Mouse (Mus musculus) thymus, postnatal 14 days (tissue): ENCODE measurements around the gene Rab7.

ENCODE experiments used
- DNase-seq: peaks from one replicate; pipeline ENCODE4 v3.0.0; 2021

The Rab7 gene

DNA sequence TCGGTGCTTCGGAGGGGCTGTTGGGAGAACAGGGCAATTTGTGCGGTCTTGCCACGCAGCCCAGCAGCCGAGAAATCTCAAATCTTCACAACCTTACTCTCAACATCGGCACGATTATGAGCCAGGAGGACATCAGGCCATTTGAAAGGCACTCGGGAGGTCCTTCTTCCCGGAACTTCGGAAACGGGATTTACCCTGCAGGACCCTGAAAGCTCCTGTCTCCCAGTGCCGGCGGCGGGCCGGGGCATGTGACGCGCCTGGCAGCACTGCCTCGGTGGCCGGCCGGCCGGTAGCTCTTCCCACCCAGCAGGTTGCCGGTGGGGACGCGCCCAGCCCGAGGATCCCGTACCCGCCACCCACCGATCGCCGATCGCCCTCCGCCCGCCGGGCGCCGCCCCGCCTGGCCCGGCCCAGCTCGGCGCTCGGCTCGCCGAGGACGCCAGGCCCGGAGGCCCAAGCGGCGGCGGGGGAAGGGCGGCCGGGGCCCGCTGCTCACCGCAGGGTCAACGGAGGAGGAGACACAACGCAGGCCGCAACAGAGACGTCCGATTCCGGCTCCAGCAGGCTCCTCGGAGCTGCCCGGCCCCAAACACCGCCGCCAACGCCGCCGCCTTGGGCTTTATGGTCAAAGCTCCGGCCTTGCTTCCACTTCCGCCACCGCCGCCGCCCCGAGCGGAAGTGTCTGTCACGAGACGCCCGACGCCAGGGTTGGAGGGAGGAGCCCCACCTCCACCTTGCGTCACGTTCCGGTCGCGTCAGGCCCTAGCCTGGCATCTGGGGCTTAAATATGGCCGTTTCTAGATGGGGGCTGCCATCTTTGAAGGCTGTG, at the start of gene Rab7:
TSS of gene Rab7 (minus strand) at position 694 of the 829 bp plus-strand sequence.
- peak; percentile 93 for DNase-seq

DNA sequence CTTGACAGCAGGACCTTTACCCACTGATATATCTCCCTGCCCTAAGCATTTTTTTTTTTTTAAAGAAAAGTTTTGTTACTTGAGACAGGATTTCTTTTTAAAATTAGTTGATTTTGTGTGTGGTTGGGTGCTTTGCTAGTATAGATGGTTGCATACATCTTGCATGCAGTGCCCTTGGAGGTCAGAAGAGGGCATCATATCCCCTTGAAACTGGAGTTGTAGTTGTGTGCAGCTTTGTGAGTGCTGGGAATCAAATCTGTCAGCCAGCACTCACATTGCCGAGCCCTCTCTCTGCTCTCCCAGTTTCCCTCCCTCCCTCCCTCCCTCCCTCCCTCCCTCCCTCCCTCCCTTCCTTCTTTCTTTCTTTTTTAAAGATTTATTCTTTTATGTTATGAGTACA, 43.9 kb upstream of the Rab7 start:
- DNase-seq, result no peak

DNA sequence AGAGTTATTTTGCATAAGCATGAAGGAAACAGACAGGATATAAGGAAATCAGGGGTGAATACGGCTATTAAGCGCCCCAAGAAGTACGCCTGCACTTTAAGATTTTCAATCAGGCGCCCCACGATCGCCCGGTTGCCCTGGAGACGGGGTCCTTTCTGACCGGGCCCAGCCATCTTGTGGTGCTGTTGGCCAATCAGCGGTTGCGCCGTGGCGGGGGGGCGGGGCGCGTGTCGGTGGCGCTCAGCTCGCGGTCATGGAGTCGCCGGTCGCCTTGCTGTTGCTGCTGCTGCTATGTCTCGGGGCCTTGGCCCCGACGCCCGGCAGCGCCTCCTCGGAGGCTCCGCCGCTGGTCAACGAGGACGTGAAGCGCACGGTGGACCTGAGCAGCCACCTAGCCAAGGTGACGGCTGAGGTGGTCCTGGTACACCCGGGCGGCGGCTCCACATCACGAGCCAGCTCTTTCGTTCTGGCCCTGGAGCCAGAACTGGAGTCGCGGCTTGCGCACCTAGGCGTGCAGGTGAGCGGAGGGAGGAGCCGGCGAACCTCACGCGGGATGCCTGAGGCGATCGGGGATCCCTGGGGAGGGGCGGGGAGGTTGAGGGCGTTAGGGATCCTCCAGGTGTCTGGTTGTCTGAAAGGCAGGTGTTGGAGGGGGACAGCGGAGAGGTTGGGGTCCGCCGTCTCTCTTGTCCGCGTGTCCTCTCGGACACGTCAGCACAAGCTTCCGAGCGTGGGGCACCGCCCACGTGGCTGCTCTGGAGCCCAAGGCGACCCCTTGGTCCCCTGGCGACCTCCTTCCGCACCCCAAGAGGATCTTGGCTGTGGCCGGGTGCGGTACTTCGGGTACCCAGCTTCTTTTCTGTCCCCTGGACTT, 39.4 kb upstream of the Rab7 start, which contains the start of gene Rpn1:
TSS of gene Rpn1 (plus strand) at position 205 of the 874 bp plus-strand sequence.
- DNase-seq, result peak; percentile 99

DNA sequence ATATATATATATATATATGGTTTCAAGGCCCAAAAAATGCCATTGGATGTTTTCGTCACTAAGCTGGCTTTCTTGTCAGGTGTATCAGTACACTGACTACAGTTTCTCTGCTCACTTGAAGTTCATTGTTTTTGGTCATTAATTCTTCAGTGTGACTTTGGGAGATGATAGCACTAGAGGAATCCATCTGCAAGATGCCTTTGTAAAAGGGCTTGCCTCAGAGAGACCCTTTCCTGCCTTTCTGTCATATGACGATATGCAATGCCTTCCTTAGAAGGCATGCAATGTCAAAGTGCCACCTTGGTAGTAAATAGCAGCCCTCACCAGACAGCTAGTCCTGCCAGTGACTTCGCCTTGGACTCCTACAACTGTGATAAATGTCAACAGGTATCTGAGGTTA, 38.6 kb upstream of the Rab7 start:
- DNase-seq, result no peak

DNA sequence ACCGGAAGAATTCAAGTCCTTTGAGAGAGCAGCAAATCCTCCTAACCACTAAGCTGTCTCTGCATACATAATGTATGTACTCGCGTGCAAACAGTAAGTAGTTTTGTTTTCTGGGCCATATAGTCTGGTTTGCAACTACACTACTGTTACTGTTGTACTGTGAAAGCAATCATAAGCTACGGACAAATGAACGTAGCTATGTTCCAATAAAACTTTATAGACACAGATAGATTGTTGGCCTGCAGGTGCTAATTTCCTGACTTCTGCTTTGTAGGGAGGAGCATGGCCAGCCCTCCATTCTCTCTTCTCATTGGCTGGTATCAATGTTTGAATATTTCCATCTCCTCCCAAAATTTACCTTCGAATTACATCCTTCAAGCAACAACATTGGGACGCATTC, 38.0 kb upstream of the Rab7 start:
- no peak for DNase-seq

DNA sequence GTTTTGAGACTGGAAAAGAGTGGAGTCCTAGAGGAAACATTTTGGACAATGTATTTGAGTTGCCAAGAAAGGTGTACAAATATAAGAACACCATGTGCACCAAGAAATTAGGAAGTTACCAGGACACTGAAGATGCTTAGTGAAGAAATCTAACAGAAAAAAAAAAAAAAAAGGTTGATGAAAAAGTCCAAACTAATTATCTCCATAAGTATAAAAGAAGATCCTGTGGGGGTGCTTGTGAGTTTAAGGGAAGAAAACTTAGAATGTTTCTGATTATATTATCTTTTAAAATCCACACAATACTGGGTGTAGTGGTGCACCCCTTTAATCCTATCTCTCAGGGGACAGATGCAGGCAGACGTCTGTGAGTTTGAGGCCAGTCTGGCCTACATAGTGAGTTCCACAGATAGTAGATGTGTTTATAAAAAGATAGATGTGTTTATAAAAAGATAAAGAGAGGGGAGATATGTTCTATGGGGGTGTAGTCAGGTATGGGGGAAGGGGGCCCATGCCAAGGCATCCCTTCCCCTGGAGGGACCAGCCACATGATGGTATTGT, 31.0 kb upstream of the Rab7 start:
- DNase-seq, result no peak

DNA sequence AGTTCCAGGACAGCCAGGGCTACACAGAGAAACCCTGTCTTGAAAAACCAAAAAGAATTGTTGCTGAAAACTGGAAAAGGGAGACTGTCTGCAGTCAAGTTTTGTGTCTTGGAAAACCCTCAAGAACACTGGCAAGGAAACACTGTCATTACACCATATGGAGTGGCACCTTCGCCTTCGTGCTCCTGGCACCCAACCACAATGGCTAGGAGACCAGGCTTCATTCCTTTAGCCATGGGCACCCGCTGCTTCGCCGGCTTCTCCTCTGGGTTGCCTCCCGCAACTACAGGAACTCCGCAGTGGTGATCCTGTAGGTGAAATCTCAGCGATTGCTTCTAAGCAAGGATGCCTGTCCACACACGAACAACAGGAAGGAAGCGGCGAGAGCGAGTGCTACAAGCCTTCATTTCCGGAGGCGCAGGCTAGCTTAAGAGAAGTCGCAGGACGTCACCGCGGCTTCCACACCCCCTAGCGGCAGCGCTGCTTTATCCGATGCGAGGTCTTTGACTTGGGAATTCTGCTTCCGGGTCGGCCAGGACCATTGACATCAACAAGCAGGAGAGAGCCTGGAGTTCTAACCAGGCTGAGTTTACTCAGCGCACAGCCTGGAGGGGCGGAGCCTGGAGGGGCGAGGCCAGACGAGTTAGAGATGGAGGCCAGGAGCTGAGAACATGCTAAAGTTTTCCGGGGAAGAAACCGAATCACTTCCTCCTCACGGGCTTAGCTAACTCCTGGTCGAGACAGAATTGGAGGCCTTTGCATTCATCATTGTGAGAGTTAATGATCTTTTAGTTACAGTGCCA, 29.9 kb upstream of the Rab7 start:
- peak; percentile 93 for DNase-seq

DNA sequence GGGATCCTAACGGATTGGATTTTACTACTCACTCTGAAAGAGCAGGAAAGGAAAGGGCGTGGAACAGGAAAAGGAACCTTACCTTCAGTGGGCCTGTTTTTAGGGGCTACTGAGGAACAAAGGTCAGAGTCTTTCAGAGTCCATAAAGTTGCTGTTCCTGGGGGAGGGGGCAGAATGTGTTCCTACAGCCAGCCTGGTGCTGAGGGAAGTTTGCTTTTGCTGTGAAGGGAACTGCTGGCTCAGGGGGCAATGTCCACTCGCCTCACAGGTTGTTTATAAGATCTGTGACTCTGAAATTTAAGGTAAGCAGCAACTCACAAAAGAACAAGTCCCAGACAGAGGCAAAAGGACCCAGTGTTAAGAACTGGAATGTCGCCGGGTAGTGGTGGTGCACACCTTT, 26.1 kb upstream of the Rab7 start:
- no peak for DNase-seq

DNA sequence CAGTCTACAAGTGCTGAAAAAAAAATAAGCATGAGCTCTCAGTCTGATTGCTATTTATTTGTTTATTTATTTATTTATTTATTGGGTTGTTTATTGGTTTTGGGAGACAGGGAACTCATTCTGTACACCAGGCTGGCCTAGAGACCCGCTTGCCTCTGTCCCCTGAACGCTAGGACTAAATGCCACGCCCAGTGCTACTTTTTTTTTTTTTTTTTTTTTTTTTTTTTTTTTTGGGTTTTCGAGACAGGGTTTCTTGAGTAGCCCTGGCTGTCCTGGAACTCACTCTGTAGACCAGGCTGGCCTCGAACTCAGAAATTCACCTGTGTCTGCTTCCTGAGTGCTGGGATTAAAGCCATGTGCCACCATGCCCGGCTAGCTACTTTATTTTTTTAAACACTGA, 25.4 kb upstream of the Rab7 start:
- DNase-seq, result no peak

DNA sequence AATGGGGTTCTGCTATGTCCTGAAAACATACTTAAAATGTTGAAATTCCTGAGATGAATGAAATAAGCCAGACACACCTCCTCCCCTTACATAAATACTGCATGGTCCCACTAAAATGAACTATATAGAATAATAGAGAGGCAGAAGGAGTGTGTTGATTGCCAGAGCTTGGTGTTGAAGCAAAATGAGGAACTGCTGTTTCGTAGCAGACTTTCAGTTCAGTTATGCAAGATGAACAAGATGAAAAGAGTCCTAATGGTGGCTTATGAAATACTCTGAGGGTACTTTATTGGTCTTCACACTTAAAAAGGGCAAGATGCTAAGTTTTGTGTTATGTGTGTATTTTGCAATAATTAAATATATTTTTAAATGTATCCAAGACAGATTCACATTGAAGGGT, 23.7 kb upstream of the Rab7 start:
- no peak for DNase-seq

DNA sequence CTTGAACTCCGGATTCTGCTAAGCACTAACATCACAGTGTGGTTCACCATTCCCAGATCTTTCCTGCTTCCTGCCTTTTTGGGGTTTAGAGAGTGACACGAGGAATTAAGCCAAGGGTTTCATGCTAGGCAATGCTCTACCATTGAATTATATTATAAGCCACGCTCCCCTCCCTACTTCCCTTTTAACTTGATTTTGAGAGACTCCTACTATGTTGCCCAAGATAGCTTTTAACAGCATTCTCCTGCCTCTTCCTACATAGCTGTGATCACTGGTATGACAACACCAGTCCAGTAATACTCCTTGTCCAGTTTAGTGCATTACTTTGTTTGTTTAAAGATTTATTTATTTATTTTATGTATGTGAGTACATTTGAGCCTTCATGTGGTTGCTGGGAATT, 22.7 kb upstream of the Rab7 start:
- DNase-seq, result no peak

DNA sequence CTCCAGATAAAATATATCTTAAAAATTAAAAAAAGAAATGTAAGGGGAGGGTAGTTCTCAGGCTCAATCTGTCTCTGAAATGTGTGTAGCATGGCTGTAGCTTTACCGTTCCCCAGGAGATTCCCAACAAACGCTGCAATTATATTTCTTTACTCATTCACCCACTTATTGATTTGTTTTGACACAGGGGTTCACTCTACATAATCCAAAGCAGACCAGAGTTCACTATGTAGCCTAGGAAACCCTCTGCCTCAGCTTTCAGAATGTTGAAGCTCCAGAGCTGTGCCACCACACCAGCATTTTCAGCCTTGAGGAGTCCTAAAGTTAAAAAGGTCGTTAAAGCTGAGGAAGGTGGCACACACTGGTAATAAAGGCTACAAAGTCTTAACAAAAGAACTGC, 20.9 kb upstream of the Rab7 start:
- DNase-seq, result no peak

DNA sequence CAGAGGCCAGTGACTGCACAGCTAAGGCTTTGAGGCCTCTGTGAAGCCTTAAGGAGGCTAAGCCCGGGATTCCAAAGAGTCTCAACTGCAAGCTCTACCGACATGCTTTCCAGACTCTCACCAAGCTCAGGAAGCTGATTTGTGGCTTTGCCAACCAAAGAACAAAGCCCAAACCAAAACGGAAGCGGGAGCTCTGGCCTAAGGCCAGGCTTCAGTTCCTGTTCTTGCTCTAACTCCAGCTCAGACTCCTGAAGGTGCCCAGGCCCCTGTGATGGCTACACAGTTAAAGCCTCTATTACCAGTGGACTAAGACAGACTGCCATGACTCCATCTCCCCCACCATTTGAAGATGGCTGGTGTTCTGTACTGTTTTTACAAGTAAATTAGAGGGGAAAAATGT, 20.0 kb upstream of the Rab7 start:
- DNase-seq, result no peak

DNA sequence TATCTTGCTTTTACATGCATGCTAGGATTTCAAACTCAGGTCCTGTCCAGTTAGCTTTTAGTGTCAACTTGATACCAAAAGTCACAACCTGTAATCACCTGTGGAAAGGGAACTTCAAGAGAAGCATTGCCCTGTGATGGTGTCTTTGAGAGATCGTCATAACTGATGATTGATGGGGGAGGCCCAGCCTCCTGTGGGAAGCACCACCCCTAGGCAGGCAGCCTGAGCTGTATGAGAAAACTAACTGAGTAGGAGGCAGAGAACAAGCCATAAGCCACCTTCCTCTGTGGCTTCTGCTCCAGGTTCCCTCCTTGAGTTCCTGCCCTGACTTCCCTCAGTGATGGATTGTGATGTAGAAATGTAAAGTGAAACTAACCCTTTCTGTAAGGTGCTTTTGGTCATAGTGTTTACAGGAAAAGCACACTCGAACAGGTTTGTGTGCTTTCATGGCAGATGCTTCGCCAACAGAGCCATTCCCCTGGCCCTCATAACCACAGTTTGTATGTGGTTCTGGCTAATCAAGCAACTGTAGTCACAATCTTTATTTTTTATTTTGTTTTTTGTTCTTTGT, 19.1 kb upstream of the Rab7 start:
- DNase-seq, result no peak

DNA sequence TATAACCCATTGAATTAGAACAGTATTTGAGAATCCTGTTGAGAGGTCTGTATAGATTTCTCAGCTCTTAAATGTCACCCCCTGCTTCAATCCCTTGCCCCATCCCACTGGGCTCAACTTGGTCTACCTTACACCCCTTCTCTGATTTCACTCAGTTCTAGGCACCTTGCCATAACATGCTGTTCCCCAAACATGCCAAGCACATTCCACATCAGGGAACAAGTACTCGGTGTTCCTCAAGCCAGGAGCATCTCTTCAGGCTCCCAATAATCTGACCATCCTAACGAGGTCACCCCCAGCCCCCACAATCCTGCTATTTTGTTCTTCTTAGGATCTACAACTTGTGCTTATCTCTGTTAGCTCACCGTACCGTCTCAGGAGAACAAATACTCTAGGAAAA, 17.3 kb upstream of the Rab7 start:
- no peak for DNase-seq

DNA sequence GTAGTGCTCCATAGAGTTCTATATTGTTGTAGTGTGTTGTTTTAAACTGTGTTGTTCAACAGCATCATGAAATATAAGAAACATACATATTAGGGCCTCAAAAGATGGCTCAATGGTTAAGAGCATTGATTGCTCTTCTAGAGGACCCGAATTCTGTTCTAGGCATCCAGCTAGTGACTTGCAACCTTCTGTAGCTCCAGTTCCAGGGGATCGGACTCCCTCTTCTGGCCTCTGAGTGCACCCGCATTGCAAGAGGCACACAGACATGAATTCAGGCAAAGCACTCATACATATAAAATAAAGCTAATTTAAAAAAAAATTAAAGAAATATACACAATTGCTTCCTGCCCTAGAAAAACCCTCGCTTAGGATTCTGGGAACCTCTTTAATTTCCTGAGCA, 16.3 kb upstream of the Rab7 start:
- DNase-seq, result no peak

DNA sequence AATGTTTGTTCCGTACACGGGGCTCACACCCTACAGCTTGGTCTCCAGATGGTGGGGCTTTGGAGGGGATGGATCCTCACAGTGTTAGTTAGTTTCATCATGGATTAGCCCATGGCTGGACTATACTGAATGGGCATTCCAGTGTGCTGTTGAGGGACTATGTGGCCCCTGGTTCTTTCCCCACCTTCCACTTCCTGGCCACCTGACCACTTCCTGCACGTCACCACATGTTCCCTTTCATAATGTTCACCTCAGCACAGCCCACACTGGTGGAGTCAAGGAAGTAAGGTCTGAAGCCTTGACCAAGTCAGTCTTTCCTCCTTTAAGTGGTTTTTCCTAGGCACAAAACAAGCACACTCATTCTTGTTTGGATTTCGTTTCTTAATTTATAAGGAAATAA, 15.5 kb upstream of the Rab7 start:
- DNase-seq, result no peak

DNA sequence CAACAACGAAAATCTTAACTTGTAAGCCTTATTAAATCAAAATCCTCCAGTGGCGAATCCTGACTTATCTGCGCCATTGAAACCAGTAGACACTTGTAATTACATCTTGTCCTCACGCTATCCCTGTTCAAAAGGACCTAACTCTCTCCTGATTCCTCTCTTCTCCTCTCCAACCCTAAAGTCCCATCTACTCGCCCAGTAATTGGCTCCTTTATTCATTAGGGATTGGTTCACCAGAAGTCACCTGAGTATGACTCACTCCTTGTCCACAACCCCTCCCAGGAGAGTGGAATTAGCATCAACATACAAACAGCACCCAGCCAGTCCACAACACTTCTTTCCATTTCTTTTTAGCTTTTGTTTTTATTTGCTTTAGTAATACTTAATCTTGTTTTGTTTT, 14.8 kb upstream of the Rab7 start:
- no peak for DNase-seq

DNA sequence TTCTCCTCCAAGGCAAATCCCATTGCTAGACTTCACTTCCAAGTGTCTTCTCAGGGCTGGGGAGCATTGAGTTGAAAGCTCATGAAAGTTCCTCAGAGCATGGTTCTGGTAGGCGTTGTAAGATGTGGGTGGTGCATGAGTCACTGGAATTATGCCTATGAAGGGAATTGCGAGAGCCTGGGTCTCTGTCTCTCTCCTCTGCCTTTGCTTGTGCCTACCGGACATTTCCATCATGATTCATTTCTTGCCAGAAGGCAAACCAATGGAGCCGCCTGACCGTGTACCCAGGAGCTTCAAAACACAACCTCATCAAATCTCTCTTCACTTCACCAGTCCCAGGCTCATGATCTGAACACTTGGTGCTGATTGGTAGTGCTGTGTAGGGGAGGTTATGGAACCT, 11.8 kb upstream of the Rab7 start:
- DNase-seq, result no peak

DNA sequence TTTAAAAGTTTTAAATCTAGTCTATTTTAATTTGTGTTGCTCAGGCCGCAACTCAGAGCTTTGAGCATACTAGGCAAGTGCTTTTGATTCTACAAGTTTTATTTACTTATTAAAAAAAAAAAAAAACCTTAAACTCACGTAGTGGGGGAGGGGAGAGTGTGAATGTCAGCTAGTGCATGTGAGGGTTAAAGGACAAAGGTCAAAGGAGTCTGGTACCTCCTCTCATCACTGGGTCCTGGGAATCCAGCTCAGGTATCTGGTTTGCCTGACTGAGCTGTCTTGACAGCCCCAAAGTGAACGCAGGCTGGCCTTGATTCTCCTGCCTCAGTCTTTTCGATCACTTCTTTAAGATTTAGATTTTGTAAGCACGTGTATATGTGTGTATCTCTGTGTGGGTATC, 10.6 kb upstream of the Rab7 start:
- no peak for DNase-seq

DNA sequence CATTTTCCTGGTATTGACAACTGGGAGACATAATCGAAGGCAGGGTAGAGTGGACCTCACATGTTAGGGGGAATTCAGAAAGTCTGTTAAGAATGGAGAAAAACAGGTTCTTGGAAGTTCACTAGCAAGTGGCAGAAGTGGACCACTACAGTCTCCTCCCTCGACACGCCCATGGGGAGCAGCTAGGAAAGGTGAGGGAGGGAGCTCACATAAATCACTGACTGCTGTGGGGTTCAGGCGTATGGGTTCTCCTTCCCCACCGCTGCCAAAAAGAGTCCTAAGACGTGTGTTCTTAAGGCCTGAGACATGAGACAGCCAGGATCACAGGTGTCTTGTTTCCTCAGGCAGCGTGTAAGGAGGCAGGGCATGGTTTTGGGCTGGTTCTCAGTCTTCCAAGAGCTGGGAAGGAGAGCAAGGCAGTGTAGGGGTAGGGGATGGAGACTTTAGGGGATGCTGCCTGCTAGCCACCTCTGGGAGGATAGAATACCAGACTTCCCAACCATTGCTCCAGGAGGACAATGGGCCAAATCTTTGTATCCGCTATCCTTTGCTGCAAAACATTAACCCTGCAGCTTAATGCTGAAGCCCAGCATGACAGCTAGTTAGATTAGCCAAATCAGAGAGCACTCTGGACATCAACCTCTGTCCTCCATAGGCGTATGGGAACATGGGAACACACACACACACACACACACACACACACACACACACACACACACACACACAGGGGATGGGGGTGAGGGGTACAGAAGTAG, 9.2 kb upstream of the Rab7 start:
- no peak for DNase-seq
